Mouse (Mus musculus) urinary bladder, adult 18-20 months (tissue): Measurements from ENCODE around the gene Olfr786.

Experiments
- DNase-seq, 2 experiments: peaks; one replicate each; pipeline ENCODE4 v3.0.0; 2022; ENCODE audit warnings: low spot score in 2 of 2, mixed read lengths in 2 of 2

Gene Olfr786

GRCm38 (mm10) chr10:129427006-129427405 is at the start of gene Olfr786:
Gene Olfr786 (plus strand): TSS chr10:129427306.
- no peak for DNase-seq

- DNase-seq: no peak
Measured at GRCm38 (mm10) chr10:129383783-129384182, 43.3 kb upstream of the Olfr786 start, which contains the start of gene Olfr784. Gene Olfr784 (plus strand): TSS chr10:129384083.

GRCm38 (mm10) chr10:129400892-129401291 is 26.2 kb upstream of the Olfr786 start:
- DNase-seq: no peak

GRCm38 (mm10) chr10:129405126-129405525 is 22.0 kb upstream of the Olfr786 start, which contains the start of gene Olfr785:
Gene Olfr785 (plus strand): TSS chr10:129405426.
- DNase-seq: no peak

GRCm38 (mm10) chr10:129461562-129461961 is 34.5 kb downstream of the Olfr786 start, which contains the start of gene Olfr787:
Gene Olfr787 (plus strand): TSS chr10:129461862.
- no peak for DNase-seq

GRCm38 (mm10) chr10:129470698-129471097 is 43.6 kb downstream of the Olfr786 start, which contains the start of gene Olfr788:
Gene Olfr788 (plus strand): TSS chr10:129470998.
- DNase-seq: no peak

- no peak for DNase-seq
Measured at GRCm38 (mm10) chr10:129473256-129473655, 46.1 kb downstream of the Olfr786 start.

- DNase-seq: no peak
Measured at GRCm38 (mm10) chr10:129473723-129474122, 46.6 kb downstream of the Olfr786 start.

- no peak for DNase-seq
Measured at GRCm38 (mm10) chr10:129484452-129484851, 57.3 kb downstream of the Olfr786 start, which contains the start of gene Olfr789. Gene Olfr789 (plus strand): TSS chr10:129484752.
